Mouse (Mus musculus): ENCODE results near the gene Zfp523.

Zfp523 gene

DNA sequence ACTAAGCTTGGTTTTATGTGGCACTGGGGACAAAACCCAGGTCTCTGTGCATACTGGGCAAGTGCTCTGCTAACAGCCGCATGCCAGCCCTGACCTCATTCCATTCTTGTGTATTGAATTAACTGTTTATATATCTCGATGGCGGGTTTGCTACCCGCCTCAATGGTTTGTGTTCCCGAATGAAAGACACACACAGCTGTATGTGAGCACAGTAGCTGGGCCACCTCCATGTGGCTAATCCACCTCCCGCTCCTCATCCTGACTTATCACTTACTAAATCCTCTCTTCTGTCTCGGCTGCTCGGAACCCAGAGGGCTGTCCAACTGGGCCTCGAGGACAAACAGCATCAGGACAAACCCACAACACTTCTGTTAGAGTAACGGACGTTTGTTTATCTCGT lies 72.1 kb downstream of the Zfp523 start:
- DNase-seq, result no peak

DNA sequence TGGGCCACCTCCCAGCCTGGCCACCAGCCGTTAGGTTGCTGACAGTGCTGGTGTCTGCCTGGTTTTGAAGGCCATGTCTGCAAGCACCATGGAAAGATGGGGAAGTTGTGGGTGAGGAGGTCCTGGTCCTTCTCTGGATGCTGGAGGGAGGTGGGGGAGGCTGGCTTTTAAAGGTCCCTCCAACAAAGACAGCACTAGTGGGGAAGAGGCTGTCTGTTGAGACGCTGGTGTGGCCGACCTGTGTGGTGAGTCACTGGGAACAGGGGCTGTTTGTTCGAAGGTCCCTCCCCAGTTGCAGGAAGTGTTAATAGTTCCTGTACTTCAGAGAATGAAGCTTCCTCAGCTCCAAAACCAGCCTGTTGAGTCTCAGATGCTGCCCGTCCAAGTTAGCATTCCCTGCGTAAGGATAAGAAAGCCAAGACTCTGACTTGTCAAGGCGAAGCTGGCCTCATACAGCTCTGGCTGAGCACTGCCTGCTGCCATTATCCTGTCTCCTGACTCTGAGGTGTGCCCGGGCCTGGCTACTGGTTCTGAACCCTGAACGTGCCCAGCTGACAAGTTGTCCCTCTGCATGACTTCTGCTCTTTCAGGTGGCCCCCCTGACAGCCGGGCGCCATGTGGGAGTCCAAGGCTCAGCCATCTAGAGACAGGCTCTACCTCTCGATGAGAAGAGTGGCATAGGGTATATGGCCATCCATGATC lies 74.8 kb downstream of the Zfp523 start:
- DNase-seq, result no peak

DNA sequence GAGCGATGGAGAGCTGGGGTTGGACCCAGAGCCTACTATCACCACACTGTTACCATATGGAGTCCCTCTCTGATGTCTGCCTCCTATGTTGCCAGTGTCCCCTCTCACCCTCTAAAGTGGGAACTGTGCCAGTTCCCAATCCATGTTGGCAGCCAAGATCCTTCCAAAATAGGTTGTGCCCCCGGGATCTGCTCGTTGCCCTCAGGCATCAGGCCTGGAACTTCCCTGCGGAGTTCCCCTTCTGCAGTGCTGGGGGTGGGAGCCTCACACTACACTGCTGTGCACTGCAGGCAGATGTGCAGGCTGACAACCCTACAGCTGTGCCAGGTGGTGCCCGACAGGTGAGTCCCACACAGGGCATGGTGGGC lies 75.3 kb downstream of the Zfp523 start:
- no peak for DNase-seq

DNA sequence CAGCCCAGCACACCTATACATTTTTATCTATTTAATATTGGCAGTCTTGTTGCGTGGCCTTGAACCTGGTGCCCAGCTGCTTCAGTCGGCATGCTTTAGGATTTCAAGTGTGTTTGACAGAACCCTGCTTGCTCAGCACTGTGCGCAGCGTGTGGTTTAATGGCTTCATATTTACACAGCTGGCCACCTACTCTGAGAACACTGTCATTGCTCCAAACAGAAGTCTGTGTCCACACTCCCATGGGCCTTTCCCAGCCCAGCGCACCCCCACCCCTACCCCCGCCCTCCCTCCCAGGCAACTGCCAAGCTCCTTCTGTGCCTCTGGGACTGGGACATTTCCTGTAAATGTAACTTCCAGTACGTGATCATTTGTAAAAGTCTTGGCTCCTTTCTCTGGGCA lies 76.3 kb downstream of the Zfp523 start:
- no peak for DNase-seq

DNA sequence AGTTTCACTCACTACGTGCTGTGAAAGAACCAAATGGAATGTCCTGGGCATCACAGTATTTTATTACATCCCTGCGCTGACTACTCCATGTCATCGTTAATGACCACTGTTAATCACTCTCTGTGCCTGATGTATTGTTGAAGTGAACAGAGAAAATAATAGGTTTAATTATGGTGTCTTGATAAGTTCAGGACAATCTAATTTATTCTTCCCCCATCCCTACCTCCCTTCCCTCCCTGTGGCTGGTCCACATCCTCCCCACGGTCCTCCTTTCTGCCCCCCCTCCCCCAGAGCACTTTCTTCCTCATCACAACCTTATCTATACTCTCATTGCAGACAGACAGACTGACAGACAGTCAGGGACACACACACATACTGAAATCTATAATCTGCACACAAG lies 77.9 kb downstream of the Zfp523 start:
- no peak for DNase-seq
